Mouse (Mus musculus) c-Kit-positive CD71-positive TER-119-negative erythroid progenitor cells, embryonic 14.5 days (primary cell): ENCODE measurements around the gene Syt1.

Source experiments
- DNase-seq: peaks from one replicate; pipeline ENCODE4 v3.0.0-alpha.2; 2013; ENCODE audit warnings: low read depth

The Syt1 gene

DNA sequence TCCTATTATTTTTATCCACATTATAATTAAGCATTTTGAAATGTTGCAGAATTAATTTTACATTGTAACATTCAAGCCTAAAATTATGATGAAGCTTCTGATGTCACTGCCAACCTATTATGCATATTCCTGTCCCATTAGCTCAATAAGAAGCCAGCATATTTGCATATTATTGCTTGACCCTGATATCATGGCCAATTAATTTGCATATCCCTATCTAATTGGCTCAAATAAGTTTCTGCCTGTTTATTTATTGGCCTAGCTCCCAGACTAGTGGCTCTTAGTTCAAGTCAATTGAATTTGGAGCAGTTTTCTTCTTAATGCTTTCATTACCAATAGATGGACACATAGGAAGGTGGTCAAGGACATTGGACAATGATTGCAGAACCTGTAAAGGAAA is 433.2 kb downstream of the Syt1 start:
- DNase-seq = no peak

DNA sequence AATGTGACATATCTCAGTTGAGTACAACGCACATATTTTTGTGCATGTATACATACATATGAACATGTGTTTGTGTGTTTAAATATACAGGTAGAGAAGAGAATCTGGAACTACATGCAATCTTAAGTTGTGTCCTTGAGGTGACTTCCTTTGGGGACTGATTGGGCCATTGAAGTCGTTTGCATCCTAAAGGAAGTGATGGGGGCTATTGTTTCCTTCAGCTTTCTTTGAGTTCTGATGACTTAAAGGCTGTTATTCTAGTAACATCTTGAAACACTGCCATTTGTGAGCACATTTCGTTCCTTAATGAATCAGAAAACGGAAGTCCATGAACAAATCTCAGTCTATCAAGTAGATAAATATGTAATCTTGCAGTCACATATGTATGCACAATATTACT is 438.0 kb downstream of the Syt1 start:
- DNase-seq = no peak

DNA sequence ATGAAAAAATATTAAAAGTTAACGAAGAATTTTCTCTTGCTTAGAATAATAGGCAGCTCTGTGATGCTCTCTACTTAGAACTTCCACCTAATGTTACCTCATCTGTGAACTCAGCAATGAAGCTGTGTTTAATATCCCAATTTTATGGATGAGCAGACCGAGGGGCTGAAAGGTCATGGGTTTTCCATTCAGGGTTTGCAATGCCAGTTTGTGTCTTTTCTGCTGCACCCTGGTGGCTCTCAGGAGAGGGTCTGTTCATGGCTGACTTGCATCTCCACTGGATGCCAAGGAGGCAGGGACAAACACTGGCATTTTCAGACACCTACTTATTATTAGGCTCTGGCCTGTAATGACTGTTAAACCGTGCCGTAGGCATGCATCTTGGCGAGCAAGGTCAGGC is 439.7 kb downstream of the Syt1 start:
- no peak for DNase-seq

DNA sequence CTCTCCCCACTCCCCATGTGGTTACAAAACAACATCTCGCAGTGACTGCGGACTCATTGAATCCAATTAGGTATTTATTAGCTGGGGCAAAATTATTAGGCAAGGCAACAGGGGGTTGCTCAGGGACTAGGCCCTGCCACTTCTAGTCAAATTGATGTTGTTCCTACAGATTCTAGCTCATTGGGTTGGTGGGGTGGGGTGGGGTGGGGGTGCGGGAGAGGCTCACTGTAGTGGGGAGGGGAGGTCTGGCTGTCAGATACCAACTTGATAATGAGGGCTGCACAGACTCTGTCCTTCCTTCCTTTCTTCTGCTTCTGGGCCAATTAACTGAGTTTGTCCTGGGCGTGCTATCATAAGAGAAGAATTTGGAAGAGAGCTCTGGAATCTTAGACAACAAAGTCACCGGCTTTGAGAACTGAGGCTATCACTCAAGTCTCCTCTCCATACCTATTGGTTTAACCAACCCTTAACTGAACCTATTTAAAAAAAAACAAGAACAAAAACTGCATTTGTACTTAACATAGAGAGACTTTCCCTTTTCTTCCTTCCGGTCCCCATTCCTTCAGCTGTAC is 441.1 kb downstream of the Syt1 start:
- DNase-seq = no peak

DNA sequence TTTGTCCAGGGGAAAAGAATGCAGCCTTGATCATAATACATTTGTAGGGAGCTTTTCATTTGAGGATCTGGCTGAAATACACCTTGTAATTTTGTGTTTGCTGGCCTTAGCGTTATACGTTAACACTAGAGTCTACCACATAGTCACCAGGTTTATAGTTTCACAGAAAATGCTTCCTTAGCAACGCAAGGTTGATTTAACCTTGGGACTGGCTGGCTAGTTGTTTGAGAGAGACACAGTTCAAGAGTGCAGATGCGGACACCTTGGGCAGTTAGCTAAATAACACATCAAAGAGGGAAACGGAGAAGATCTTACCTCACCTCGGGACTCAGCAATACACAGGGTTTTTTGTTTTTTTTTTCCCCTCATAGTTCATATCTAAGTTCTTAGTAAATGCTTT is 441.9 kb downstream of the Syt1 start:
- DNase-seq = no peak

DNA sequence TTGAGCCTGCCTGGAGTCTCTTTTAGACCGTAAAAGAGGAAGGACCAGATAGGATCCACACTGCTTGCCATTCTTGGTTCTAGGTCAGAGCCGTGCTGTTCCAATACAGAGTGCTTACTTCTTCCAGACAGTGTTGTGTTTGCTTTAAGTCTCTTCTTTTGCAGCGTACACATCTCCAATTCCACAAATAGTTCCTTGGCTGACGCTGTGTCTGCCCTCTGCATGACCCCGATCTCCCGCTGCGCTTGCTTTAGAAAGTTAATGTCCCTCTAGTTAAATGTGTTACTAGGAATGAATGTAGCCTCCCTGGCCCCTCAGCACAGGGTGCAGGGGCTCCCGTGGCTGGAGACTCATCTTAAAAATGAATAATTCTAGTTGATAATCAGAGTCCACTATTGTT is 442.6 kb downstream of the Syt1 start:
- DNase-seq = no peak

DNA sequence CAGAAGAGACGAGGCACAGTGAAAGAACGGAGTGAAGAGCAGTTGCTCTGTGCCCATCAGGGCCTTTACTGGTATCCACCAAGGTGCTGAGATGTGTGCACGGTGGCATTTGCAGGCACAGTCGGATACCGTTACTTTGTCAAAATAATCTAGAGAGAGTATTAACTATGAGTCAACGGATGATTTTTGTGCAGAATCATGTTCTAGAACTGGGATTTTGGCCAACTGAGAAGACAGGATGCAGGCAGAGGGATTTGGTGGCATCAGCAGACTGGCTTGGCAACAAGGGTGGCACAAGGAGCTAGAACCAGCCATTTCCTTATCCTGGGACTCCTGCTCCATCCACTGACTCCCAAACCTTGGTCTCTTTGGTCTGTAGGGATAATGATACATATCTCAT is 443.3 kb downstream of the Syt1 start:
- DNase-seq = no peak

DNA sequence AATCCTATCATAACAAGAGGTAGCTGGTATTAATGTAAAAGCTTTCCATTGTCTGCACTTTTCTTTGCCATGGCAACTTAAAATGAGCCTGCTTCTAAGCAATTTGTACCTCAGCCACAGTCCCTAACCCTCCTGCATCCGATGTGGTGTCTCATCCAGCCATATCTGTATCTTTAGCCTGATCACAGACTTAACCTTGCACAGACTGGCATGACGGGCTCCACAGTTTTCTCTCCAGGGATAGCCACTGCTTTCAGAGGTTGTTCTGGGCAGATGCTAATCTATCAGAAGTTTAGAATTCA is 451.2 kb downstream of the Syt1 start:
- no peak for DNase-seq

DNA sequence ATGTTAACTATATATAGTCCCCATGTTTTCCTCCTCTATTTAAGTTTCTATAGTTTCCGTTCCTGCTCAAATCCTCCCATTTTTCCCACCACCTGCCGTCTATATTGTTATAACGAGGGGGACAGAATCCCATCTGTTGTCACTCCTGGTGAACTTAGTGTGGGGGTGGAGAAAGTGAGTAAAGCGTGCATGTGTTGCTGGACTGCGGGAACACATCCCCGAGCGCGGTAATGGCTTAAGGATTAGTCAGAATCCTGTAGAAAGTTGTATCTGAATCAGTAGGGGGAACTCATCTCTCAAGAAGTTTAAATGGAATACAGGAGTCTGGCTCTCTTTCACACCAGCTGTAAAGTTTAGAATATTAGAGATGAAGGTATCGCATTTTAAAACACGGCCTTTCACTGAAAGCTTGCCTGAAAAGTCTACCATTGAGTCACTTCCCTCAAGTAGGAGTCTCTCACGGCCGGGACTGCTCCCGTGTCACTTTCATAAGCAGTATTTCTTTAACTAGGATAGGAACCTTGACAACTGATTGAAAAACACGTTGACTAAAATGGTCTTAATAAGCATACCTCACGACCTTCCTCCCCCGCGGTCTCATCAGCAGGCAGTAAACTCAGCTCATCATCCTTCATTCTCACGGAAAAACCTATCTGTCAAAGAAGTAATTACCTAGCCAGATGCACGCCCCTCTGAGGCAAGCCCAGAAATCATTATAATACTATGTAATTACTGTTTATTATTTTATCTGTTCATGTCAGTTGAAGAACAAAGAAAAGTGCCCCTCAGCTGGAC is 451.8 kb downstream of the Syt1 start:
- DNase-seq = no peak

DNA sequence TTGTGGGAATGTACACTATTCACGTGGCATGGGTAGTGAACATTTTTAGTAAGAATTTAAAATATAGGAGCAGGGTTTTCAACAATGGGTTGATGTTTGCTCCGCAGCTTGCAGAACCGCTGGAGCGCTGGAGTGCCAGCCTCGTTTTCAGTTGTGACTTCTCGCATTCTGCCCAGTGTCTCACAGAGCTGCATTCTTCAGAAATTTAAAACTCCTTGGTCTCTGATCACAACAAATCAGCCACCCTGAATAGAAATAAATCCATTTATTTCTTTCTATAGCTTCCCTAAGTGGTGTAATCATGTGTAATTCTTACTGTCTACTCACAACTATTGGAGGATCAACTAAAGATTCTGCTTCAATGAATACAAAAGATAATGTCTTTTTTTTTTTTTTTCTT is 458.2 kb downstream of the Syt1 start:
- DNase-seq = no peak

DNA sequence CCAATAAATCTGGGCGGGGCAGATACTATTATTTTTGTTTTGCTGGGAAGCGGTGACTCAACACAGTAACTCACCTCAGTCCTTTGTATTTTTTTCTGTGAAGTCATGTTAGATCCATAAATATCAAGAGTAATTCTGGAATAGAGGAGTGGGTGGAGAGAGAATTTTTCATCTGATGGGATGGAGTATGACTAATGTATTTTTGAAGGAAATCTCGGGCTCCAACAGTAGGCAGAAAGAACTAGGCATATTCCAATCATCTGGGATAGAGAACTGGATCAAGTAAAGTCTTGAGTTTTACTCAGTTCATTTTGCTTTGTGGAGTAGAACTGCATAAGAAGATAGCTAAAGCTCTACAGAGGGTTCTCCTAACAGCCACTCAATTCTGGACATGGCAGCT is 465.1 kb downstream of the Syt1 start:
- DNase-seq = no peak

DNA sequence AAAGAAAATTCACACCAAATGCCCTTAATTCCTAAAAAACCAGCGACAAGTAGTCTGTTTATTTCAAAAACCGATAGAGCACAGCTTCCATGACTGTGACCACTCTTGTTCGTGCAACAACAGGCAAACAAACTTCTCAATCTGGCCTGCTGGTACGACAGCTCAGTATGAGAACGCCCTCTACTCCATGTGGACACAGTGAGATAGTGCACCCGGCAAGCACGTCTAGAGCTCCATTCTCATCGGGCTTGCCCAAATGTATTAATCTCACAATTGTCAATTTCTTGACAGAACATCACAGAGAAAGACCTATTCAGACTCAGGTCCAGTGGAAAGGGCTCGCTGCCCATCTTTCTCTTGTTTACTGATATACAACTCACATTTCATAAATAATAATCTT is 469.2 kb downstream of the Syt1 start:
- no peak for DNase-seq

DNA sequence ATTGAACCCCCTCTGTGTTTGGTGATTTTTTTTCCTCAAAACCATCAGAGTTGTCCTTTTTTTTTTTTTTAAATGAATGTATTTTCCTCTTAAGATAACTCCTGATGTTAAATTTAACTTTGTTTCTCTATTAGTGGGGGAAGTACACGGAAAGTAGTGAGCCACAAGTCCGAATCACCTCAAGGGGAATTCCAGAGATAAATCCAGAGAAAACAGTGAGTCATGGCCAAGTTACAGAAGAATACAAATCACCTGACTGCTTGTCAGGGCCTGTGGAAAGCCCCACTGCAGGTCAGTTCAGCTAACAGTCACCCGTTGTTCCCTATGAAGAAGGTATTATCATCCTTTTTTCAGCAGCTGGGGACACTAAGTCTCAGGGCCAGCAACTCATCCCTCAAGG is 472.2 kb downstream of the Syt1 start:
- DNase-seq = no peak

DNA sequence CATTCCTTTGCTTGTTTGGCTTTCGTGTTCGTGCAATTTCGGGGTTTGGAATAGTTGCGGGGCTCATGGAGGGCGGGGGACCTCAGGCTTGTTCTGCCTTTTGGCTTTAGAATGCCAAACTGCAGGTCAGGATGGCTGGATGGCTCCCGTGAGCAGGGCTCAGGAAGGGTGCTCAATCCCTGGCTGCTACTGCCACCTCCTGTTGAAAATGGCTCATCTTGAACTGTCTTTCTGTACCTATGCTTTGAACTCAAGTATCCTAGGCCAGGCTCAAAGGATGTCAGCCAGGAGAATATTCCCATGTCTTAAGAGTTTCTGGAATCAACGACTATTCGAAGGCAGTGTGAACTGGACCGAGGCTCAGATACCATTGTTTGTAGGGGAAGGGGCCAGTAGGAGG is 473.1 kb downstream of the Syt1 start:
- no peak for DNase-seq

DNA sequence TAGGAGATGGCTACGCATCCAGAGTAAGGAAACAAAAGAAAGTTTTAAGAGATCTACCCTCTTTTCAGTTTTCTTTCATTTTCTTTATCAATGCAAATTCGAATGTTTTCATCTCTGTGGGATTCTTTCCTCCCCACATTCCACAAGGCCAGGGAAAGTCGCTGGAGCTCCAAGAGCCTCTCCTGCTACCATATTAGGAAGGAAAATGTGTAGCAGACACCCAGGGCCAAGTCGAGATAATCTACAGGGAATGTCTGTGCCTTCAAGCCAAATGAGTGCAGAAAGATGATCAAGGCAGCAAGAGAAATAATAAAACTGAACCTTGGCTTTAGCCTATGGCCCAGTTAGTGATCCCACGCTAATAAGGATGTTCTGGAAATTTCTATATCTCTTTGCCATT is 474.9 kb downstream of the Syt1 start:
- DNase-seq = no peak

DNA sequence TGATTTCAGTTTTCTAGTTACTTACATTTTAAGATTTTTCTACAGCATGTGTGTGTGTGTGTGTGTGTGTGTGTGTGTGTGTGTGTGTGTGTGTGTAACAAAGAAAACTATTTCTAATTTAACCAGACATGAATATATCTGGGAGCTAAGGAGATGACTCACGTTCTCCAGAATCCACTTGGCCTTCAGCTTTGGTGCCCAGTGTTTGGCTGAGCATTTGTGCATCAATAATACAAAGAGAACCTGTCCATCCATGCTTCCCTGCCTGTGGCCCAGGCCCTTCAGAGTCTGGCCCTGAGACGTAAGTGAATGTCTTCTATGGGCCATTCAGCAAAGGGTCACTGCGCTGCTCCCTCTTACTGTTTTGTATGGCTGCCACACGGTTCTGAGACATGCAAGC is 476.7 kb downstream of the Syt1 start:
- DNase-seq = no peak

DNA sequence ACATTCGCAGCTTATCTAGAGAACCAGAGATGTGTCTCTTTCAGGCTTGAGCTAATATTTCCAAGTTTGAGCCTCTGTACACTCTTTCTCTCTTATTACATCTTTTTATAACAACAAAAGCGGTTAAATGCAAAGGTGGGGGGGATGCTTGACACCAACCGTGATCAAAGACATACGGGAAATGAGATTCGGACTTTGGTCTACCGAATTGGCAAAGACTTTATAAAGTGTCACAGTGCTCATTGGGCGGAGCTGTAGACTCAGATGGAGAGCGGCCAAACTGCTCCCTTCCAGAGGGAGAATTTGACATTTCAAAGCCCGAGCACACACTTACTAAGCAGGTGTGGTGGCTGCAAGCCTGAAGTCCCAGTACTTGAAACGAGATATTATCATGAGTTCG is 477.9 kb downstream of the Syt1 start:
- no peak for DNase-seq

DNA sequence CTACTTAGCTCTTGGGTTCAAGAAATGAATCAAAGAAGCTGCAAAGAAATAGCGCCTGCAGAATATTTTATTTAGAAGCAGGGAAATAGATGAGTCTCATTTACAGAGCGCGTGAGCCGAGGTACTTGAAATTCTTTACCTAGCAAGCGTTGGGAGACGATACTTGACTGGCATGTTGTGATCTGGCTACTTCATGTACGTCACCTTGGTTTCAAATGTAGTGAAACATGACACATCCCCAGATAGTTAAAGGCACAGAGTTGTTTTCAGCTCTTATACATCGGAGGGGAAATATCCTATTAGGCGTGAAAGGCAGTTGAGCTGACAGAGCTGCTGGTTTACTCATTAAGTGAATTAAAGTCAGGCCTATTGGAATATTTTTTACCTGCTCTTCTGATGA is 478.5 kb downstream of the Syt1 start:
- no peak for DNase-seq

DNA sequence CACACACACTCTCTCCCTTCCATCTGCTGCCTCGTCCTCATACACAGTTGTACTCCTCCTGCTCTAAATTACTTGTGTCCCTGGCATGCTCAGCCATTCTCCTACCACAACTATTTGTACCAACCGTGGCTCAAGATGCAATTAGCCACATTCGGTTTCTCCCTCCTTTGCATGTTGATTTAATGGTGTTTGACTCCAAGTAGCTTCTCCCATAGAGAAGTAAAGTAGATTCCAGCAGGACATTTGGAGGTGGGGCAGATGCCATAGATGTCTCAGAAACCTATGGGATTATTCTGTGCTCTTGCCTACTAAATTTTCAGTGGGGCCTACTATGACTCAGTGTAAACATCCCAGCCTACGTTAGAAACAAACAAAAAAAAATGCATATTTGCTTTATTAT is 479.1 kb downstream of the Syt1 start:
- DNase-seq = no peak

DNA sequence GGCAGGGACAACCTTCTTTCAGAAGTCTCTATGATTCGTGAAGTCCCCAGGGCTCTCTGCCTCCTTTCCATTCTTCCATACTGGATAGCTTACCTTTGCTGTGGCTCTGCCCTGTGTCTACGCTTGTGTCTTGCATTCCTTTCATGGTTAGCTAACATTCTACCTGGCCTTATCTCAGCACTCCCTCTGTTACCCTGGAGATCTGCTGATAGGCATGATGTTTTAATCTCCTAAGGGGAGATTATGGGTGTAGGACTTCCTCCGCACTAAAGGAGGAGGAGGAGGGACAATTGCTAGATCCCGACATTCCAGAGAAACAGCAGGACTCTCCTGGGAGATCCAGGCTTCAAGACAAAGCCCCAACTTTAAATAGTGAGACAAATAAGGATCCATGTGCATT is 479.7 kb downstream of the Syt1 start:
- DNase-seq = no peak

DNA sequence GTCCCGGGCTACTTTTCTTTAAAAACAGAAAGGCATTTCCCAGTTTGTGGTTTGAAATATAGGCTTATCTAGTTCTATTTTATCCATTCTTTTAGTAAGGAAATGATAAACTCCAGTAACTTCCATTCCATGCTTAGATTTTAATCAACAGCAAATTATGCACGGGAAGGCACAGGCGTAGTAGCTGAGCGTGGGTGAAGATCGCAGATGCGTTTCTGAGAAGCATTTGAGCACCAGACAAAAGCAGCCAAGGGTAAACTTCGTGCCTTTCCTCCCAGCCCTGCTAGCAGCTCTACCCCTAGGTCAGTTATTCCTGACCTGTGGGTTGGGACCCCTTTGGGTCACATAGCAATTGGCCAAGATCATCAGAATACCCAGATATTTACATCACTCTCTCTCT is 482.4 kb downstream of the Syt1 start:
- DNase-seq = no peak

DNA sequence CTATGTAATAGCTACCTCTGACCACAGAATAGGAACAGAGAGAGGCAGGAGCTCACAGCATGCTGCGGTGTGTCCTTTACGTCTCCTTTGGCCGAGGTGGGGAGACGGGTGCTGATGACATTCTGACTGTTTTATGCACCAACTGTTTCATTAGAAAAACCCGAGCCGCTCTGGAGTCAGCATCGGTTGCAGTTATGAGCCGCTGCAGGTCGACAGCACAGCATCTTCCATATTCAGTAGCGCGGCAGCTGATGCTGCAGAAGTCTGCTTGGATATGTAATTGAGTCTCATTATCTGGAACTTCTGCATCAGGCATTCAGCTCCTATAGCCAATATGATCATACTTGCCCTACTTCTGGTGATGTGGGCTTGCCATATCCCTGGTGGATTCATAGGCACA is 485.3 kb downstream of the Syt1 start:
- no peak for DNase-seq

DNA sequence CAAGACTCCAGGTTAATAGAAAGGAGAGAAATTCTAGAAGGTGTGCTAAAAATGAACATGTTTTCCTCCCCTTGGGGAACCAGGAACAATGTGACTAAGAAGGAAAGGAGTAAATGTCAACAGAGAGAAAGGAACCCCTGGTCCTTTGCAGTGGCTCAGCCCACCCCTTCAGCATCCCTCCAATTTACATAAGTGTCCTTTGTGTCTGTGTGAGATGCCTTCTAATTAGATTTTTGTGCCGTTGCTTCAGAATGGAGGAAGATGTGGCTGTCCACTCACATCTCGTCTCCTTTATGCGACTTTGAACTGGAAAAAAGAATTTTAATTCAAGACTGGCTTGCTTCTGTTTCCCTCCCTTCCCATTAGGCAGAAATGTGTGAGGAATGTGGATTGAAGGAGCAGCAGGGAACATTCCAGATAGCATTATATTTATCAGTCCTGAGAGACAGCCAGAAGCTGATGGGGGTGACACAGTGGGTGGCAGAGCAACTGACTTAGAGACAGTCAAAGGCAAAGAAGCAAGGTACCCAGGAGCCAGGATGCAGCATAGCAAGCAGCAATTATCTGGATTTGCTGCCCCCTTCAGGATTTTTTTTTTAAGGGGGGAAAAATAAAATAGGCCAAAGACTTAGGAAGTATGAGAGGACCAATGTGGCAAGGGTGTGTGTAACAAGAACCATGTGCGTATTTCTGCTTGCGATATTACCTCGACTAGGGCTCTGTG is 486.3 kb downstream of the Syt1 start:
- DNase-seq = no peak

DNA sequence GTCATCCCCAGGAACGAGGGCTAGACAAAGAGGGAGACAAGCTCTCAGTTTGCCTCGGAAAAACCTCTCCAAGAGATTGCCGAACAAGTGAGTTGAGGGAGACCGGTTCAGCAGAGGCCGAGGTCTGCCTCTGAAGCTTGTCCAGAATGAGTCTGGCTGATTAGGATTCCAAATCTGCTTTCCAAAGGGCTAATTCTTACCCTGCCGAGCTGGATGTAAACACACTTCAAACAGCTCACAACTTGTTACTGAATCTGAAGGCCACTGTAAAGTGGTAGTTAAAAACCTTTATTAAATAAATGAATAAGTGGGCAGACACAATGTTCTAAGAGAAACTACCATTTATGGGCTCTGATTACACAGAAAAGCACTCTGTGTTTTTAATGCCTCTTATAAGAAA is 491.6 kb downstream of the Syt1 start:
- DNase-seq = no peak
